Mouse (Mus musculus) 3T3-L1 (cell line): ENCODE data around the gene Mog.

ENCODE experiments used
- DNase-seq: peaks from one replicate; pipeline ENCODE4 v3.0.0-alpha.2; 2015; ENCODE audit warnings: low read depth, low spot score

Mog gene

GRCm38 (mm10) chr17:37022628-37023576, at the start of gene Mog:
Mog (minus strand) TSS chr17:37023398.
- no peak for DNase-seq

- no peak for DNase-seq
Observed at GRCm38 (mm10) chr17:37072730-37073276, 49.6 kb upstream of the Mog start.

- no peak for DNase-seq
Observed at GRCm38 (mm10) chr17:37072080-37072729, 49.0 kb upstream of the Mog start.

GRCm38 (mm10) chr17:37070121-37070520, 46.9 kb upstream of the Mog start:
- DNase-seq, result peak; percentile 76

GRCm38 (mm10) chr17:37067861-37068260, 44.7 kb upstream of the Mog start:
- DNase-seq, result no peak

- DNase-seq, result no peak
Observed at GRCm38 (mm10) chr17:37065993-37066392, 42.8 kb upstream of the Mog start.

GRCm38 (mm10) chr17:37063686-37064495, 40.7 kb upstream of the Mog start:
- no peak for DNase-seq

GRCm38 (mm10) chr17:37063063-37063462, 39.9 kb upstream of the Mog start:
- no peak for DNase-seq

GRCm38 (mm10) chr17:37062101-37062641, 39.0 kb upstream of the Mog start:
- peak; percentile 32 for DNase-seq

- DNase-seq, result peak; percentile 82
Observed at GRCm38 (mm10) chr17:37061435-37061834, 38.2 kb upstream of the Mog start.

GRCm38 (mm10) chr17:37056957-37057356, 33.8 kb upstream of the Mog start:
- DNase-seq, result no peak

GRCm38 (mm10) chr17:37051745-37052144, 28.5 kb upstream of the Mog start:
- DNase-seq, result no peak

GRCm38 (mm10) chr17:37050876-37051275, 27.7 kb upstream of the Mog start:
- no peak for DNase-seq

- peak; percentile 30 for DNase-seq
Observed at GRCm38 (mm10) chr17:37050399-37050798, 27.2 kb upstream of the Mog start.

GRCm38 (mm10) chr17:37049570-37050310, 26.5 kb upstream of the Mog start:
- no peak for DNase-seq

GRCm38 (mm10) chr17:37048383-37048782, 25.2 kb upstream of the Mog start:
- no peak for DNase-seq

GRCm38 (mm10) chr17:37047981-37048380, 24.8 kb upstream of the Mog start:
- peak; percentile 73 for DNase-seq

GRCm38 (mm10) chr17:37047332-37047976, 24.3 kb upstream of the Mog start:
- DNase-seq, result no peak

- DNase-seq, result peak; percentile 49
Observed at GRCm38 (mm10) chr17:37046312-37047112, 23.3 kb upstream of the Mog start.
